Mouse (Mus musculus) left cerebral cortex, postnatal 10 days (tissue): Measurements from ENCODE around the gene Prmt1. TPM values are rescaled to one million over a fixed set of nuclear protein-coding genes. Genes with fewer than 3 reads are reported as not detected.

ENCODE experiments used
- DNase-seq, 2 experiments: peaks; one replicate each; pipeline ENCODE4 v3.0.0; 2021 to 2022; ENCODE audit warnings: low spot score in 2 of 2, mixed read lengths in 1 of 2; ENCODE audit errors: extremely low spot score in 1 of 2
- intact Hi-C: fragments of 180-260 bp; cut with DNase I; formaldehyde crosslinking; loops from one replicate; pipeline ENCODE4 v1.15.1; 2025
- total RNA-seq, 2 experiments: library from RNA; stranded (reverse); gene quantifications; 2 replicates each; pipeline ENCODE4 v1.2.3; 2021

The Prmt1 gene
- total RNA-seq, 2 experiments from 2014 or later: 253 to 257 TPM

- intact Hi-C loops: no loop called here
- no peak for DNase-seq
Measured at GRCm38 (mm10) chr7:44986879-44987718, 731 bp upstream of the Prmt1 start.

DNA sequence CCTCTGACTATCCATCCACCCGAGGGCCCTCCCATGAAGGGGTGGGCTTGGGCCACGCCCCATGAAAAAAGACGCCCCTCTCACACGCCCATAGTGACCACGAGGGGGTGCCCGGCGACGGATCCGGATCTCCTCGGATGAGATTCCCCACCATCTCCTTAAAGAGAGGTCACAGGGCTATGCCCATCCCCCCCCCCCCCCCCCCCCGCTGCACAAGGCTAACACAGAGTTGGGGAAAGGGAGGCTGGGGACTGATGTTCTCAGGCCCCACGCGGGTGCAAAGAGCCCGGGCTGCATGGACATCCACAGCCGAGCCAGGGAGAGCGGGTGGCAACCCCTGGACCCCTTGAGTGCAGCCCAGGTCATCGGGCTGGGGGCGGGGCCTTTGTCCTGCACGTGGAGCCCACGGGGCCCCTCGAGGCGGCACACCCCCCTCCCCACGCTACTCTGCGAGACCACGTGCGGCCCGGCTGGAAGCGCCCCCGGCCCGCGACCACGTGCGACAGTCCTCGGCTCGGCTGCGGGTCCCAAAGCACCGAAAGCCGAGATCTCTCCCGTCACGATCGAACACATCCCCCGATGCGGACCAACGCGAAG, 675 bp downstream of the Prmt1 start:
- DNase-seq: peak; percentile 54 to 88
- intact Hi-C loops: no loop called here

- intact Hi-C loops: no loop called here
- DNase-seq: no peak
Measured at GRCm38 (mm10) chr7:44984833-44985164, 1.6 kb downstream of the Prmt1 start.

DNA sequence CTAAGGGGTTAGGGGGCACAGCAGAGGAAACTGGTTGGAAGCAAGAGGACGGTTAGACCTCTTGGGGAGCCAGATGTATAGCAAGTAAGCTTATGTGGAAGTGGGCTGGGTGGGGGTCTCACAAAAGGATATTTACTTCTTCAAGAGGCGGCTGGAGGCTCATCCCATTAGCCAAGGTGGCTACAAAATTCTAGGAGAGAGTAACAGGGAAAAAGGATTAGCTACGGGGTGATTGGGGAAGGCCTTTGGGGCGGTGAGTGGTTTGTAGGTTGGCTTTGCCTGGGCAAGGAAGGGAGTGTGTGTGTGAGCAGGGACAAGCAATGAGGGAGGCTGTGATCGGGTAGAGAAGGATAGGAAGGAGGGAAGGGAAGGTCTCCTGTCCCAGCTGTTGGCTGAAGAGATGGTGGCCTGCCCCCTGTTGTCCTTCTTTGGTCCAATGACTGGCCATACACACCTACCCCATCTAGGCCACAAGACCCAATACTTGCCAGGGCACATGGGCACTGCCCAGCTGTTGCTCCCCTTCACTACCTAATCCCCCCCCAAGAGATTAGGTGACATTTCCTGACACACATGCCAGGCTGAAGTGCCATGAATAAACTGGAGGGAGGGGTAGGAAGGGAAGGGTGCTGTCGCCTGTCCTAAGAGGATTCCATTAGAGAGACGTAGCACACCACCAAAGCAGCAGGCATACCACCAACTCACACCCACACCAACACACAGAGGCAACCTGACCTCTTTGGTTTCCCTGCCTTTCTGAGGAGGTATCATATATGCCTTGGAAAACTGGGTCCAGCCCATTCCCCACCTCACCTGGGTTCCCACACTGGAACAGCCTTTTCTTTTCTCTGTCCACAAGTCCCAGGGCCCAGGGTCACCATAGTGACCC, 2.2 kb downstream of the Prmt1 start:
- DNase-seq: no peak
- intact Hi-C loops: no loop called here

DNA sequence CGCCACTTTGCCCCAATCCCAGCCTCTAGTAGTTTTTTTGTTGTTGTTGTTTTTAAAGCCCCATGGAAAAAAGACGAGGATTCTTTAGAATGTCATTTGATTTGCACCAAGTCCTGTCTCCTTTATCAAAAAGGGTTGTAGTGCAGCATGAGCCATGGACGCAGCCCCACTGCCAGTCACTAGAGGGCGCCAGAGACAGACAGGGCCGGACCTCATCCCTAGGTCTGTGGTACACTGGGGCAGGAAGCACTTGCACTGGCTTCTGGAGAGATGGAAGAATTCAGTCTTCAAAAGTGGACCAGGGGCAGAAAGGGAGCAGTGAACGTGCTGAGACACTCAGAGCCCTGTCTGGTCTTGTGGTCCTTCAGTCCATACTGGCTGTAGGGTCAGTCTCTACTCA, 3.3 kb downstream of the Prmt1 start:
- intact Hi-C loops: no loop called here
- DNase-seq: peak; percentile 72 to 87

GRCm38 (mm10) chr7:44981539-44981938, 4.8 kb downstream of the Prmt1 start:
- no peak for DNase-seq
- intact Hi-C loops: no loop called here

- intact Hi-C loops: no loop called here
- DNase-seq: no peak
Measured at GRCm38 (mm10) chr7:44978300-44978699, 8.1 kb downstream of the Prmt1 start.

DNA sequence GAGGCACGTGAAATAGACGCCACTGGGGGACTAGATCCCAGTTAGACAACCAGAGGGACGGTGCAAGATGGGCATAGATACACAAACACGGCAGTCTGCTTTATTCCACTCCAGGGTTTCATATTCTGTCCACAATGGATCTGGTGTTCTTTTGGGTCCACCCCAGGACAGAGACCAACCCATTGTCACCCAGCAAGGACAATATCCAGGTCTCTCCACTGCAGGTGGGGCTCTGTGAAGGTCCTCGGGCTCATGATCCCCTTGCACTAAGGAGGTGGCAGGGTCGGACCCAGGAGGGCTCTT, 11.3 kb downstream of the Prmt1 start:
- intact Hi-C loops: no loop called here
- DNase-seq: no peak

DNA sequence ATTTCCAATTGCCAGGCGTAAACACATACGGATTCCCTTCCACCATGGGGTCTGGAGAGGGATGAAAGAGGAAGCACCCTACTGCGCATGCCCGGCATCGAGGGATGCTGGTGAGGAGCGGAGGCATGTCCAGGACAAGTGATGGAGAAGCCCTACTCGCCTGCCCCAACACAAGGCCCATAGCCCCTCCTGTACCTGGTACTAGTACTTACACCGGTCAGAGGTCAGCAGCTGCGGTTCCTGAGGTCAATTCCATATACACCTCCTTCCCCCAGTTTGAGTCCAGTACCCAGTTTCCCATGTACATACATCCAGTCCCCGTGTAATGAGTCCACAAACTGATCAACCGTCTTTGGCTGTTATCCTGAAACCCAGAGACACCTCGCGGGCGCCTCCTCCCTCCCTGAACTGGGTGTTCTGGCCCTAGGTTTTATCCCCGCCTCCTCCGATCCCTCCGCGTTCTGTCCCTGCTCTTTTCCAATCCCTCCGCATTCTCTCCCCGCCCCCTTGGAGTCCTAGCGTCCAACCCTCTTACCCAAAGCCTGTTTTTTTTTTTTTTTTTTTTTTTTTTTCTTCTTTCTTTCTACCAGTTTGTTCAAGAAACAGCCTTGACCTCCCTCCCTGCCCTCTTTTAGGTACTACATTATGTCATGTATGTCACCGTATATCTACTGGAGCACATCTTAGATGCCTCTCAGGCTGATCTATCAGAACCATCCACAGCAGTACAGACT, 11.8 kb downstream of the Prmt1 start, which contains the start of gene Cpt1c:
TSS of gene Cpt1c (minus strand) at position 469 of the 734 bp plus-strand sequence.
- peak; percentile 87 to 94 for DNase-seq
- intact Hi-C loops: loop anchor here (5.0 kb wide), 1 partner anchor 42 kb away; no protein-coding TSS in a partner anchor

GRCm38 (mm10) chr7:44973415-44974130, 12.8 kb downstream of the Prmt1 start:
- DNase-seq: no peak
- intact Hi-C loops: loop anchor here (5.0 kb wide), 1 partner anchor 41 kb away; no protein-coding TSS in a partner anchor

GRCm38 (mm10) chr7:44971142-44971541, 15.2 kb downstream of the Prmt1 start:
- DNase-seq: no peak
- intact Hi-C loops: loop anchor here (5.0 kb wide), 1 partner anchor 39 kb away; no protein-coding TSS in a partner anchor

- peak; percentile 86 to 93 for DNase-seq
- intact Hi-C loops: loop anchor here (5.0 kb wide), 1 partner anchor 38 kb away; no protein-coding TSS in a partner anchor
Measured at GRCm38 (mm10) chr7:44970231-44970691, 16.1 kb downstream of the Prmt1 start.

DNA sequence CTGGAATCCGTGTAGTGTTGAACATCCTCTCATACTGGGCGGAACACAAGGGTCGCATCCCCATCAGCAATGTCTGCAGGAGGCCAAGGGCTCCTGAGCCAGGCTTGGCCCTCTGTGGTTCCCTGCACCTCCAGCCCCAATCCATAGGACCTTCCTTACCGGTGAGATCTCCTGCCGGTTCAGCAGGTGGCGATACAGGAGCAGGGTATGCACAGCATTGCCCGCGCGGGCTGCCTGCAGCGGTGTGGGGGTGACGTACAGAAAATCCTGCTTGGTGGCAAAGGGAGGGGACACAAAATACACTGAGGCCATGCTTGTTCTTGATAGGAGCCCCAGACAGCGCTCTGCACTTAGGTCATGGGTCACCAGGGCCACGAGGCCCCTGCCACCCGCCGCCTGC, 19.7 kb downstream of the Prmt1 start:
- DNase-seq: no peak
- intact Hi-C loops: no loop called here

- intact Hi-C loops: no loop called here
Measured at GRCm38 (mm10) chr7:44965975-44966374, 20.4 kb downstream of the Prmt1 start.

GRCm38 (mm10) chr7:44964990-44965389, 21.4 kb downstream of the Prmt1 start:
- intact Hi-C loops: no loop called here
- DNase-seq: peak in 1 of 2 experiments; percentile 23

More at GRCm38 (mm10) chr7:44965975-44966374, 20.4 kb downstream of the Prmt1 start:
- peak in 1 of 2 experiments; percentile 28 for DNase-seq

DNA sequence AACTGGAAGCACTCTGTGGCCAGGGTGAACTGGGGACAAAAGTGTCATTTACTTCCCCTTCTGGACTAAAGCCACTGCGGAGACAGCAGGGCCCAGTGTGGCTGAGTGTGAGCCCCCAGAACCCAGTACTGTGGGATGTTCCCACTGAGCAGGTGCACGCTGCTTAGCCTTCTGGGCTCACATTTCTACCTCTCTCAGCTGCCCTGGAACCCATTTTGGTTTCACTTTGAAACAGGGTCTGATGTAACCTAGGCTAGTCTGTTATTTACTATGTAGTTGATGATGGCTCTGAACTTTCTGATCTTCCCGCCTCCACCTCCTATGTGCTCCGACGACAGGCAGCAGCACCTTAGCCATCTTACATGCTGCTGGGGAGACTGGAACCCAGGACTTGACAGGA, 23.5 kb downstream of the Prmt1 start:
- no peak for DNase-seq
- intact Hi-C loops: no loop called here

DNA sequence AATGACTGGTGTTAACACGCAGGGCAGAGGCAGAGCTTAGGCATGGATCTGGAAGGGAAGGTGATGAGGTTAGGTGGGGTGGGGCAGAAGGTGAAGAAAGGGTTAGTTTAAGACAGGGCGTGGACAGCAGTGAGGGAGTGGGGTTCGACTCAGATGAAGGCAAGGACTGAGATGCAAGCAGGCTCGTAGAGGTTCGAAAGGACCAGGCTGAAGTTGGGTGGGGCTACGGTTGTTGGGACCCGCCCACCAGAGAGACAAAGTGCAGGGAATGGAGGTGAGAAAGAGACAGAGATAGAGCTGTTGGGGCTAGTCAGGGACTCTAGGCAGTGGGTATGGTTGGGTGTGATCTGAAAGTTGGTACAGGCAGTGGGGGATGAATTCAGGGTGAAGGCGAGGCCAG, 24.0 kb downstream of the Prmt1 start:
- intact Hi-C loops: no loop called here
- no peak for DNase-seq

DNA sequence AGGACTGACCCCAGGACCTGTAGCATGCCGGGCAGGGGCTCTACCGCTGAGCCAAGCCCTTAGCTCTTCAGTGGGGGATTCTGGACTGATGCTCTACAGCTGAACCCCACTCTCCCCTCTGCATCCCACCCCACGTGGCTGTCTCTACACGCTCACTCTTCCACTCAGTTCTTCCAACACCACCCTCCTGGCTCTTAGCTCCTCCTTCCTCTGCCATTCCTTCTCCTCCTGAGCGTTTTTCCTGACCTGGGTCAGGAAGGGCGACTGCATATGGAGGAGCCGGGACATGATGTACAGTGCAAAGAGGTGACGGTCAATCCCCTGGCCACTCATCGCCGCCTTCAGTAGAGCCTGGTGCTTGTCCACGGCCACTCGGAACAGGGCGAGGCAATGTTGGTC, 25.9 kb downstream of the Prmt1 start:
- no peak for DNase-seq
- intact Hi-C loops: no loop called here
